Mouse (Mus musculus) limb, embryonic 11.5 days (tissue): ENCODE data around the gene Bcar3. TPM values are rescaled to one million over a fixed set of nuclear protein-coding genes. Genes with fewer than 3 reads are reported as not detected.

ENCODE experiments used
- ATAC-seq: fragments of 200-750 bp; cut with Nextera tagmentation; 2 replicates; pipeline ENCODE4 v1.8.0; 2017; ENCODE audit warnings: low read depth; ENCODE audit not compliant: insufficient number of reproducible peaks, low FRiP score, low TSS enrichment
- DNase-seq: peaks from one replicate; pipeline ENCODE4 v3.0.0-alpha.2; 2015; ENCODE audit warnings: low spot score
- H3K27ac ChIP-seq: fragments of 300-500 bp; sonication (generic); replicated peaks from 2 replicates; pipeline ENCODE4 v1.5.1; 2014; ENCODE audit warnings: low read depth, mild to moderate bottlenecking, low read length
- H3K27me3 ChIP-seq: fragments of 300-500 bp; sonication (generic); 2 replicates; pipeline ENCODE4 v1.6.1; 2014; ENCODE audit warnings: mild to moderate bottlenecking, low read length, mixed read lengths; ENCODE audit not compliant: control insufficient read depth, insufficient read depth
- H3K36me3 ChIP-seq: fragments of 300-500 bp; sonication (generic); 2 replicates; pipeline ENCODE4 v1.6.1; 2014; ENCODE audit warnings: mild to moderate bottlenecking, low read length, moderate library complexity, mixed read lengths; ENCODE audit not compliant: control insufficient read depth, insufficient read depth
- H3K4me1 ChIP-seq: fragments of 300-500 bp; sonication (generic); 2 replicates; pipeline ENCODE4 v1.6.1; 2014; ENCODE audit warnings: low read length, mixed read lengths; ENCODE audit not compliant: control insufficient read depth, insufficient read depth
- H3K4me2 ChIP-seq: fragments of 300-500 bp; sonication (generic); 2 replicates; pipeline ENCODE4 v1.6.1; 2014; ENCODE audit warnings: low read depth, mild to moderate bottlenecking, moderate library complexity; ENCODE audit not compliant: severe bottlenecking
- H3K4me3 ChIP-seq: fragments of 300-500 bp; sonication (generic); 2 replicates; pipeline ENCODE4 v1.5.1; 2014; ENCODE audit warnings: low read depth, low read length
- H3K9ac ChIP-seq: fragments of 300-500 bp; sonication (generic); 2 replicates; pipeline ENCODE4 v1.6.1; 2014; ENCODE audit warnings: mild to moderate bottlenecking, low read length
- H3K9me3 ChIP-seq: fragments of 300-500 bp; sonication (generic); 2 replicates; pipeline ENCODE4 v1.6.1; 2016; ENCODE audit warnings: low read length; ENCODE audit not compliant: control insufficient read depth
- WGBS: fragments of 180-500 bp; shearing (Covaris S2); extraction: QIAGEN DNeasy Blood & Tissue Kit; methylation state at CpG from one replicate; pipeline ENCODE4 v1.1.7; 2014; 5-methylcytosine and 5-hydroxymethylcytosine counted together
- polyA plus RNA-seq: library from polyadenylated mRNA; unstranded; fragments of >200 nt; fragmentation: Nextera tagmentation; extraction: Ambion mirVana; gene quantifications from 2 replicates; pipeline ENCODE4 v1.2.1, GENCODE M21; 2014

Bcar3 gene
- polyA plus RNA-seq, 1 experiment from 2014 or later: 3.8 TPM

- H3K9ac ChIP-seq: no peak overlapping the region
- H3K9me3 ChIP-seq: no peaks in the 10 kb centered on the region
- H3K4me1 ChIP-seq: peaks cover 12% of the 10 kb centered on the region
- ATAC-seq (no peak), DNase-seq (no peak)
- WGBS: 73% methylated on average over 5 of the region's 5 CpGs
- no peak overlapping the region for H3K4me2 ChIP-seq
- H3K4me3 ChIP-seq: no peak overlapping the region
- H3K36me3 ChIP-seq: no peaks in the 10 kb centered on the region
- H3K27ac ChIP-seq: no peak overlapping the region
- no peaks in the 10 kb centered on the region for H3K27me3 ChIP-seq
These were observed 44.1 kb downstream of the Bcar3 start for GRCm38 (mm10) chr3:122337992-122338391.

GRCm38 (mm10) chr3:122338897-122339296 lies 45.0 kb downstream of the Bcar3 start:
- no peak overlapping the region for H3K9ac ChIP-seq
- no peak overlapping the region for H3K27ac ChIP-seq
- DNase-seq: no peak
- no peak for ATAC-seq
- H3K4me3 ChIP-seq: no peak overlapping the region
- H3K9me3 ChIP-seq: no peaks in the 10 kb centered on the region
- H3K4me1 ChIP-seq: peaks cover 8% of the 10 kb centered on the region
- WGBS: 92% methylated on average over 7 of the region's 7 CpGs
- no peaks in the 10 kb centered on the region for H3K36me3 ChIP-seq
- no peak overlapping the region for H3K4me2 ChIP-seq
- H3K27me3 ChIP-seq: no peaks in the 10 kb centered on the region

- no peaks in the 10 kb centered on the region for H3K9me3 ChIP-seq
- 80% methylated on average over 13 of the region's 13 CpGs for WGBS
- H3K4me3 ChIP-seq: no peak overlapping the region
- H3K4me1 ChIP-seq: no peaks in the 10 kb centered on the region
- no peak overlapping the region for H3K9ac ChIP-seq
- no peak overlapping the region for H3K4me2 ChIP-seq
- ATAC-seq (no peak), DNase-seq (no peak)
- no peaks in the 10 kb centered on the region for H3K27me3 ChIP-seq
- H3K36me3 ChIP-seq: no peaks in the 10 kb centered on the region
- no peak overlapping the region for H3K27ac ChIP-seq
These were observed 46.5 kb downstream of the Bcar3 start for GRCm38 (mm10) chr3:122340135-122341068.

- H3K4me2 ChIP-seq: no peak overlapping the region
- H3K4me1 ChIP-seq: no peaks in the 10 kb centered on the region
- H3K9me3 ChIP-seq: no peaks in the 10 kb centered on the region
- H3K27ac ChIP-seq: no peak overlapping the region
- DNase-seq (no peak), ATAC-seq (no peak)
- H3K36me3 ChIP-seq: no peaks in the 10 kb centered on the region
- 71% methylated on average over 9 of the region's 9 CpGs for WGBS
- H3K9ac ChIP-seq: no peak overlapping the region
- no peaks in the 10 kb centered on the region for H3K27me3 ChIP-seq
- no peak overlapping the region for H3K4me3 ChIP-seq
These were observed 49.5 kb downstream of the Bcar3 start for GRCm38 (mm10) chr3:122343437-122343853.

- DNase-seq: no peak
These were observed 50.4 kb downstream of the Bcar3 start for GRCm38 (mm10) chr3:122344350-122344749.

GRCm38 (mm10) chr3:122345977-122346472 lies 52.1 kb downstream of the Bcar3 start:
- no peak overlapping the region for H3K4me3 ChIP-seq
- no peaks in the 10 kb centered on the region for H3K9me3 ChIP-seq

More at GRCm38 (mm10) chr3:122344350-122344749, 50.4 kb downstream of the Bcar3 start:
- H3K27ac ChIP-seq: no peak overlapping the region
- no peaks in the 10 kb centered on the region for H3K27me3 ChIP-seq
- 93% methylated on average over 5 of the region's 5 CpGs for WGBS
- no peak for ATAC-seq
- H3K4me1 ChIP-seq: no peaks in the 10 kb centered on the region
- no peaks in the 10 kb centered on the region for H3K36me3 ChIP-seq
- H3K4me2 ChIP-seq: no peak overlapping the region
- no peaks in the 10 kb centered on the region for H3K9me3 ChIP-seq
- H3K4me3 ChIP-seq: no peak overlapping the region
- H3K9ac ChIP-seq: no peak overlapping the region

GRCm38 (mm10) chr3:122346600-122346999 lies 52.7 kb downstream of the Bcar3 start:
- Histone ChIP-seq H3K9ac (no peak overlapping the region), H3K4me1 (no peaks in the 10 kb centered on the region), H3K36me3 (no peaks in the 10 kb centered on the region), H3K27ac (no peak overlapping the region), H3K4me3 (no peak overlapping the region), H3K4me2 (no peak overlapping the region), H3K27me3 (no peaks in the 10 kb centered on the region), H3K9me3 (no peaks in the 10 kb centered on the region)
- ATAC-seq (no peak), DNase-seq (no peak)
- 91% methylated on average over 2 of the region's 2 CpGs for WGBS

More at GRCm38 (mm10) chr3:122345977-122346472, 52.1 kb downstream of the Bcar3 start:
- WGBS: 86% methylated on average over 1 of the region's 1 CpGs
- H3K4me2 ChIP-seq: no peak overlapping the region
- H3K36me3 ChIP-seq: no peaks in the 10 kb centered on the region
- H3K27me3 ChIP-seq: no peaks in the 10 kb centered on the region
- DNase-seq (no peak), ATAC-seq (no peak)
- H3K27ac ChIP-seq: no peak overlapping the region
- no peak overlapping the region for H3K9ac ChIP-seq
- H3K4me1 ChIP-seq: no peaks in the 10 kb centered on the region

- Histone ChIP-seq H3K4me1 (no peaks in the 10 kb centered on the region), H3K27me3 (no peaks in the 10 kb centered on the region), H3K9ac (no peak overlapping the region), H3K4me2 (no peak overlapping the region), H3K36me3 (no peaks in the 10 kb centered on the region), H3K9me3 (no peaks in the 10 kb centered on the region), H3K27ac (no peak overlapping the region), H3K4me3 (no peak overlapping the region)
- ATAC-seq (no peak), DNase-seq (no peak)
- WGBS: 88% methylated on average over 5 of the region's 5 CpGs
These were observed 54.7 kb downstream of the Bcar3 start for GRCm38 (mm10) chr3:122348677-122349076.
